Mouse (Mus musculus) adrenal gland, adult 10 weeks (tissue): Measurements from ENCODE around the gene Zfp180. TPM values are rescaled to one million over a fixed set of nuclear protein-coding genes. Genes with fewer than 3 reads are reported as not detected.

Experiments
- polyA plus RNA-seq: library from polyadenylated mRNA; stranded (reverse); fragments of 350-450 nt; fragmentation: Illumina TruSeq; extraction: RNeasy Lipid Tissue Mini Kit (QIAGEN cat#74804); gene quantifications from one replicate; pipeline ENCODE4 v1.2.3, GENCODE M21; 2014; ENCODE audit warnings: low read depth, low replicate concordance

The Zfp180 gene
- polyA plus RNA-seq, result 16.9 TPM

DNA sequence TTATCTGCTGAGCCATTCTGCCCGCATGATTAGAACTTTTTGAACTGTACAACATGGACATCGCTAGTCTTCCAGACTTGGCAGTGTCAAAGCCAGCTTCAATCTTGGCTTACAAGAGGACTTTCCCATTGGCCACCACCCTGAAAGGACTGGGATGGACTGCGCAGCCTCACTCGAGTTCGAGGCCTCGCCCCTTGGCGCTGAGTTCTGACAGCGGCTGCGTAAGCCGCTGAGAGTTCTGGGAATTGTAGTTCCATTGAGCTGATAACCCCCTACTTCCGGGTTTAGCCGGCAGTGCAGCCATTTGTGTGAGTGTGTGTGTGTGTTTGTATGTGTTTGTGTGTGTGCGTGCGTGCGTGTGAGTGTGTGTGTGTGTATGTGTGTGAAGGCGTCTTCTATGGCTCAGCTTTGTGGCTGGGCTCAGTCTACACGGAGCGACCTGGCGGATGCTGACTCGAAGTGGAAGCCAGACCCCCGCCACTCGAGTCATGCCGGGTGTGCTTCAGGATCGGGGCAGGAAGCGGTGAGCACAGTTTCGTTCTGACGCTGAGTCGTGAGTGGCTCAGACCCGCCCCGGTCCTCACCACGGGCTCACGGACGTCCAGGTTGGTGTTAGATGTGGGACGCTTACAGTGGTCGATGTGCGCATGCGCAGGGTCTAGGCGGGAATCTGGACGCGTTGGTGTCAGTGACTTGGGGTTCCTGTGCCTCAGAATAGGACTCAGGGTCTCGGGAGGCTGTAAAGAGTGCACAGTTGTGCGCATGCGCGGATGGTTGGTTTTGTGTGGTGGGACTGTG, at the start of gene Zfp180:
Gene Zfp180 (plus strand): TSS at position 291 of the 798 bp plus-strand sequence.

DNA sequence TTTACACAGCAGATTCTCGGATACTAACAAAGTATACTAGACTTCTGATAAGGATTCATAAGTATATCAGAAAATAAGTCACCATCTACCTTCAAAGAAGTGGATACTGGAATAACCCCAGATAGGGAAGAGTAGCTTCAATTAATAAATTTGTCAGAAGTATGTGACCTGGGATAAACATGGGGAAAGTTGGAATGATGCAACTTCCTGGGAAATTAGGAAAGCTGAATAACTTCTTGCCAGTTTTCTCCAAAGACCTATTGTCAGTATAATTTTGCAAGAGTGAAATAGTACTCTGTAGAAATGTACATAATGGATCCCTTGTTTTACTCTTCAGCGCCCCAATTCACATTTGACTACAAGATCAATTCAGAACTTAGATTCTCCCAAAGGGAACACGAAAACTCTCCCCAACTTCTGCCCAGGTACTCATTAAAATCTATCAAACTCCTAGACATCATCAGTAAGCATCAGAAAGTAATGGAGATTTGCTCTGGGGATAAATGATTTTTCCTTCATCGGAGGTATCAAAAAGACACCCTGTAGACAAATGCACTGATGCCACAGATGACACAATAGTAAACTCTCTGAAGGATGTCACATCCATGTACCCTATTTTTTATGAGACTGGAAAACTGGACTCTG, 28.9 kb upstream of the Zfp180 start, which contains the start of gene Vmn1r183:
Gene Vmn1r183 (plus strand): TSS at position 595 of the 645 bp plus-strand sequence.

DNA sequence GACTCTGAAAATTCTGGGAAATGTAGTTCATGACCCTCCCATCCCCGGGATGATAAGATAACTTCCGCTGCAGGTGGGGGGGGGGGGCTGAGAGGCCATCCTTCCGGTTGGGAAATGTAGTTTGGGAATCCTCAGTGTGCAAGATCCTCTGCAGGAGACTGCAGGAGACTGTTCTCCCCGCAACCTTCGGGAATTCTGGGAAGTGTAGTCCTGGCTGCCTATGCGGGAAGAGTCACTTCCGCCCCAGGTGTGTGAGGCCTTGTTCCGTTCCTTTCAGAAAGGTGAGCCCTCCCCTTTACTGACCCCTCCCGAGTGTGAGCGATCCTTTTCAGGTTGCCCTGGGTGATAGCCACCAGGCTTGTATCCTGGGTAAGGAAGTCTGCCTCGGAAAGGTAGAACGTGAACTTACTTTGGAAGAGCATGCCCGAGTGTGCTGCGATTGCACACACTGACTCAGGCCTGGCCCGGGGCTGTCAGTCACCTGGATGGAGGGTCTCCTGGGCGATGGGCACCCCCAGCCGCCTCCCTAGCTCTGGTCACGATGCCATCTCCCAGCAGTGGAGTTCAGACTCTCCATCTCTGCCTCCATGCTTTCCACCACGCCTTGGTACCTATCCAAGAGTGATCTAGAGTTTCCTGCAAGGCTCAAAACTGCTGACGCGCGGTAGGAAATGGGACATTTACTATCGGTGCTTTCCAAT, 30.6 kb downstream of the Zfp180 start, which contains the start of gene Zfp112:
Gene Zfp112 (plus strand): TSS at position 159 of the 701 bp plus-strand sequence.

DNA sequence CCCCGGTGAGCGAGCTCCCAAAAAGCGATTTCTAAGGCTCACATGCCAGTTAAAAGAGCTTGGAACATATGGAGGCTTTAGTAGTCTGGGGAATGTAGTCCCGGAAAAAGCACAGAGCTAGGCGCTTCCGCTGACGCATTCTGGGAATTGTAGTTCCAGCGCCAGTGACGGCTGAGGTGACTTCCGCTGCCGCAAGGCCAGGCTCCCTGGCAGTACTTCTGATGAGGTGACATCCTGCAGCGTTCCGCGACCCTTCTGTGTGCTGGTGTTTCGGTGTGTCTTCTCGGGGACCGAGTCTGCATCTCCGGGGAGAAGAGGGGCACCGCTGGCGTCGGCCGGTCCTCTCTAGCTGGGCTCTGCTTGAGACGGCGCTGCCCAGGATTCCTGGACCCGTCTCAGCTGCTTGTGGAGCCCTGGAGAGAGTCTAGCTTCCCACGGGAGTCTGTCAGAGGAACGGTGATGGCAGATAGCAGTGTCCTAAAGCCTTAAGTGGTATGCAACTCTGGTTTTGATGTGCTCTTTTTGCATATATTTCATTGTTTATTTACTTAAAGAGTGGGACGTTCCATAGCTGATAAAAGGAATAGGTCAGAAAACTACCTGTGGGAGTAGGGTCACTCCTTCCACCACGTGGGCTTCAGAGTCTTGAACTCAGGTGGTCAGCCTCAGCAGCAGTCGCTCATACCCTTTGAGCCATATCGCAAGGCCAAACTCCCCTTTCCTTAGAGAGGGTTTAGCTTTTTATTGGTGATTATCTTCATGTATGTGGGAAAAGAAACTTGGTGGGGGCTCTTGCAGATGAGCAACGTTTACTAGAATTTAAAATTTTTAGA, 52.5 kb downstream of the Zfp180 start, which contains the start of gene Zfp235:
Gene Zfp235 (plus strand): TSS at position 174 of the 833 bp plus-strand sequence.

Other genes starting within 250 kb of the Zfp180 start
- not detected for gene Vmn1r176, start 244.6 kb upstream of the Zfp180 start, polyA plus RNA-seq
- not detected for gene Vmn1r177, start 215.5 kb upstream of the Zfp180 start, polyA plus RNA-seq
- not detected for gene Vmn1r178, start 189.9 kb upstream of the Zfp180 start, polyA plus RNA-seq
- gene Vmn1r179, start 154.9 kb upstream of the Zfp180 start, polyA plus RNA-seq, result not detected
- gene Vmn1r180, start 131.3 kb upstream of the Zfp180 start, polyA plus RNA-seq, result not detected
- not detected for gene Vmn1r181, start 107.3 kb upstream of the Zfp180 start, polyA plus RNA-seq
- not detected for gene V1rd19, start 80.2 kb upstream of the Zfp180 start, polyA plus RNA-seq
- not detected for gene Vmn1r183, start 28.7 kb upstream of the Zfp180 start, polyA plus RNA-seq
- gene Zfp112, start 30.4 kb downstream of the Zfp180 start, polyA plus RNA-seq, result 2.1 TPM
- gene Zfp235, start 52.2 kb downstream of the Zfp180 start, polyA plus RNA-seq, result 5.2 TPM
- 0.41 TPM for gene Zfp114, start 93.1 kb downstream of the Zfp180 start, polyA plus RNA-seq
- gene Zfp111, start 129.5 kb downstream of the Zfp180 start, polyA plus RNA-seq, result 7.2 TPM
- gene Zfp109, start 155.6 kb downstream of the Zfp180 start, polyA plus RNA-seq, result 3.3 TPM
- gene Zfp108, start 172.9 kb downstream of the Zfp180 start, polyA plus RNA-seq, result 2.3 TPM
- gene Zfp93, start 188.5 kb downstream of the Zfp180 start, polyA plus RNA-seq, result 2.1 TPM
- 4.2 TPM for gene Zfp61, start 219.3 kb downstream of the Zfp180 start, polyA plus RNA-seq
- gene Zfp94, start 234.7 kb downstream of the Zfp180 start, polyA plus RNA-seq, result 1.5 TPM